In the genomic region with DNA sequence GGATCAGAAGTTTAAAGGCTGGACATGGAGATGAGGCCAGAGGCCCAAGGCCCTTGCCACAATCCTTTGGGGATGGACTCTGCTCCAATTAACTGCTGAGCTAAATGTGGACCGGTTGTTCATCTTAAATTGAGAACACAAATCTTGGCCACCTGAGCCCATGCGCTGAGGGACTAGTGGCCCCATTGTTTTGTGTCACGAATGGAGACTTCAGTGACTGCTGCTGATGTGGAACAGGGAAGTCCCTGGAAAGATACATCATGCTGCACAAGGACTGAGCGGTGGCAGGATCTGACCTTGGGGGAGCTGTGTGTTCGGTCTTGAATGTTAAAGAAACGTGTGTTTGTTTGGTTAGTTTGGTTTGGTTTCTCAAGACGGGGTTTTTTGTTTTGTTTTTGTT, we compare ENCODE assay signal across 24 mouse cellular contexts.
DNase-seq lines count a peak whose midpoint lies in the region; ATAC-seq and TF ChIP-seq lines count a peak whose summit lies in the region.
"Had no signal": no experiment of that assay in that cellular context is flagged by ENCODE, and none has a peak within 500 bp of the region (broad histone marks: within the 10 kb centered on the region; RNA-seq: fewer than 3 reads in every experiment).

No protein-coding gene starts in this region.

- H3K4me3 ChIP-seq in hindbrain, embryonic 12.5 days: no peak overlapping the region
- no peak overlapping the region for H3K4me3 ChIP-seq in hindbrain, postnatal 0 days (ENCODE audit: low read length)
- H3K4me3 ChIP-seq in midbrain, embryonic 12.5 days: no peak overlapping the region
- no peak overlapping the region for H3K4me3 ChIP-seq in midbrain, embryonic 15.5 days
- H3K4me3 ChIP-seq in neural tube, embryonic 14.5 days (ENCODE audit: low read depth, low read length): no peak overlapping the region
- H3K4me3 ChIP-seq: embryonic facial prominence, embryonic 12.5 days; hindbrain, embryonic 15.5 days; left cerebral cortex, adult 2 months had no signal

- H3K36me3 ChIP-seq in hindbrain, embryonic 12.5 days: no peaks in the 10 kb centered on the region
- no peaks in the 10 kb centered on the region for H3K36me3 ChIP-seq in hindbrain, postnatal 0 days (ENCODE audit: insufficient read depth, low read length)
- peaks cover 1% of the 10 kb centered on the region; the same call in 1 of the 2 replicates for H3K36me3 ChIP-seq in midbrain, embryonic 12.5 days
- no peaks in the 10 kb centered on the region for H3K36me3 ChIP-seq in midbrain, embryonic 15.5 days (replicated peaks)
- no peaks in the 10 kb centered on the region for H3K36me3 ChIP-seq in neural tube, embryonic 14.5 days (ENCODE audit: control insufficient read depth, insufficient read depth, low read length)
- H3K36me3 ChIP-seq: embryonic facial prominence, embryonic 12.5 days; G1E; hindbrain, embryonic 15.5 days had no signal

- peak; percentile 12 for DNase-seq in adrenal gland, adult 8-10 months
- no peak for DNase-seq in adrenal gland, postnatal 14 days
- DNase-seq in hindbrain, postnatal 0 days (ENCODE audit: low spot score): no peak
- no peak for DNase-seq in lung, postnatal 14 days
- DNase-seq: cerebellum, adult 9-11 months; forebrain, postnatal 0 days; gastrocnemius, postnatal 36 days; layer of hippocampus, adult 9-11 months; left cerebral cortex, postnatal 4 days; liver; liver, postnatal 0 days; lung, postnatal 10 days; right cerebral cortex, postnatal 4 days had no signal

- H3K4me2 ChIP-seq in hindbrain, embryonic 12.5 days (replicated peaks): no peak overlapping the region
- H3K4me2 ChIP-seq in hindbrain, postnatal 0 days (ENCODE audit: low read depth, low read length): no peak overlapping the region
- H3K4me2 ChIP-seq in midbrain, embryonic 12.5 days (replicated peaks): no peak overlapping the region
- no peak overlapping the region for H3K4me2 ChIP-seq in midbrain, embryonic 15.5 days
- no peak overlapping the region for H3K4me2 ChIP-seq in neural tube, embryonic 14.5 days (ENCODE audit: low read depth, low read length)
- H3K4me2 ChIP-seq: embryonic facial prominence, embryonic 12.5 days; hindbrain, embryonic 15.5 days had no signal

- H3K27ac ChIP-seq in hindbrain, embryonic 12.5 days: peak overlapping the region; percentile 19
- H3K27ac ChIP-seq in hindbrain, postnatal 0 days: no peak overlapping the region
- H3K27ac ChIP-seq in midbrain, embryonic 12.5 days (replicated peaks): peak overlapping the region; percentile 39
- H3K27ac ChIP-seq in midbrain, embryonic 15.5 days: no peak overlapping the region
- peak overlapping the region; percentile 39; the same call in 1 of the 2 replicates for H3K27ac ChIP-seq in neural tube, embryonic 14.5 days (ENCODE audit: low read depth, low read length)
- H3K27ac ChIP-seq: embryonic facial prominence, embryonic 12.5 days; hindbrain, embryonic 15.5 days; left cerebral cortex, adult 2 months; stomach, postnatal 0 days had no signal

- no peak for TF ChIP-seq CTCF in hindbrain, postnatal 0 days (IDR thresholded peaks at IDR 0.05; ENCODE audit: low read depth)

- peaks cover 22% of the 10 kb centered on the region for H3K4me1 ChIP-seq in hindbrain, embryonic 12.5 days
- H3K4me1 ChIP-seq in hindbrain, postnatal 0 days (ENCODE audit: insufficient read depth, low read length): peaks cover 12% of the 10 kb centered on the region; the same call in 1 of the 2 replicates
- H3K4me1 ChIP-seq in midbrain, embryonic 12.5 days: peaks cover 28% of the 10 kb centered on the region
- H3K4me1 ChIP-seq in midbrain, embryonic 15.5 days: peaks cover 28% of the 10 kb centered on the region
- H3K4me1 ChIP-seq in neural tube, embryonic 14.5 days (ENCODE audit: control insufficient read depth, insufficient read depth, low read length): peaks cover 15% of the 10 kb centered on the region; the same call in 1 of the 2 replicates
- H3K4me1 ChIP-seq: embryonic facial prominence, embryonic 12.5 days had no signal

- H3K27me3 ChIP-seq in hindbrain, embryonic 12.5 days: no peaks in the 10 kb centered on the region
- no peaks in the 10 kb centered on the region for H3K27me3 ChIP-seq in hindbrain, postnatal 0 days (ENCODE audit: insufficient read depth, low read length)
- no peaks in the 10 kb centered on the region for H3K27me3 ChIP-seq in midbrain, embryonic 12.5 days
- H3K27me3 ChIP-seq in midbrain, embryonic 15.5 days (replicated peaks): no peaks in the 10 kb centered on the region
- no peaks in the 10 kb centered on the region for H3K27me3 ChIP-seq in neural tube, embryonic 14.5 days (ENCODE audit: control insufficient read depth, insufficient read depth, low read length)
- H3K27me3 ChIP-seq: embryonic facial prominence, embryonic 12.5 days; hindbrain, embryonic 15.5 days had no signal

- ATAC-seq in hindbrain, embryonic 12.5 days (ENCODE audit: low FRiP score): peak; percentile 62
- ATAC-seq in hindbrain, postnatal 0 days: no peak
- ATAC-seq in midbrain, embryonic 12.5 days (ENCODE audit: low FRiP score, low read depth): peak; percentile 71
- ATAC-seq in midbrain, embryonic 15.5 days (replicated peaks): no peak
- ATAC-seq in neural tube, embryonic 14.5 days (ENCODE audit: low read depth): no peak
- ATAC-seq: activated CD4-positive, CD25-positive, alpha-beta regulatory T cell, adult 4 months; forebrain, postnatal 0 days; intestine, postnatal 0 days; liver, postnatal 0 days had no signal

- H3K9me3 ChIP-seq in hindbrain, embryonic 12.5 days (replicated peaks): no peaks in the 10 kb centered on the region
- H3K9me3 ChIP-seq in hindbrain, postnatal 0 days (ENCODE audit: low read length): no peaks in the 10 kb centered on the region
- H3K9me3 ChIP-seq in midbrain, embryonic 12.5 days: no peaks in the 10 kb centered on the region
- no peaks in the 10 kb centered on the region for H3K9me3 ChIP-seq in midbrain, embryonic 15.5 days
- H3K9me3 ChIP-seq in neural tube, embryonic 14.5 days (ENCODE audit: control insufficient read depth, low read length): no peaks in the 10 kb centered on the region
- H3K9me3 ChIP-seq: embryonic facial prominence, embryonic 12.5 days; G1E; hindbrain, embryonic 15.5 days had no signal

- 68% methylated on average over 7 of the region's 7 CpGs for WGBS in hindbrain, embryonic 12.5 days
- 59% methylated on average over 7 of the region's 7 CpGs for WGBS in hindbrain, postnatal 0 days
- 75% methylated on average over 7 of the region's 7 CpGs for WGBS in midbrain, embryonic 12.5 days
- WGBS in midbrain, embryonic 15.5 days: 62% methylated on average over 7 of the region's 7 CpGs
- WGBS in neural tube, embryonic 14.5 days: 42% methylated on average over 7 of the region's 7 CpGs

- no peak overlapping the region for H3K9ac ChIP-seq in hindbrain, embryonic 12.5 days
- no peak overlapping the region for H3K9ac ChIP-seq in hindbrain, postnatal 0 days (replicated peaks; ENCODE audit: low read length)
- no peak overlapping the region for H3K9ac ChIP-seq in midbrain, embryonic 12.5 days (replicated peaks)
- no peak overlapping the region for H3K9ac ChIP-seq in midbrain, embryonic 15.5 days
- H3K9ac ChIP-seq in neural tube, embryonic 14.5 days (replicated peaks; ENCODE audit: low read depth, low read length): no peak overlapping the region
- H3K9ac ChIP-seq: embryonic facial prominence, embryonic 12.5 days; forebrain, postnatal 0 days; hindbrain, embryonic 15.5 days; liver, postnatal 0 days had no signal

Comparison
In these comparisons a context has a peak if more than half of its experiments do, and no peak if none do; other contexts are left out.
1. ATAC-seq: peak in hindbrain, embryonic 12.5 days (single experiment) and midbrain, embryonic 12.5 days (single experiment); none in hindbrain, postnatal 0 days (single experiment), midbrain, embryonic 15.5 days (single experiment) and neural tube, embryonic 14.5 days (single experiment).
2. H3K27ac ChIP-seq: peak in hindbrain, embryonic 12.5 days (single experiment), midbrain, embryonic 12.5 days (single experiment) and neural tube, embryonic 14.5 days (single experiment); none in hindbrain, postnatal 0 days (single experiment) and midbrain, embryonic 15.5 days (single experiment).